Mouse (Mus musculus) liver, embryonic 16.5 days (tissue): ENCODE data around the gene Wipf2. TPM values are rescaled to one million over a fixed set of nuclear protein-coding genes. Genes with fewer than 3 reads are reported as not detected.
"Not testable (repeated sequence)": the region's sequence is repeated elsewhere in the genome, so short reads cannot be mapped to it uniquely, and the experiment has no call there.

Experiments used
- ATAC-seq: fragments of 200-750 bp; cut with Nextera tagmentation; 2 replicates; pipeline ENCODE4 v1.8.0; 2017; ENCODE audit warnings: low read depth, mild to moderate bottlenecking, moderate number of reproducible peaks, moderate library complexity
- H3K27ac ChIP-seq: fragments of 300-500 bp; sonication (generic); 2 replicates; pipeline ENCODE4 v1.5.1; 2014; ENCODE audit warnings: mild to moderate bottlenecking, low read length
- H3K27me3 ChIP-seq: fragments of 300-500 bp; sonication (generic); 2 replicates; pipeline ENCODE4 v1.6.1; 2014; ENCODE audit warnings: low read depth, low read length, mixed read lengths; ENCODE audit not compliant: control insufficient read depth, insufficient read depth
- H3K36me3 ChIP-seq: fragments of 300-500 bp; sonication (generic); 2 replicates; pipeline ENCODE4 v1.6.1; 2014; ENCODE audit warnings: mild to moderate bottlenecking; ENCODE audit not compliant: control insufficient read depth, insufficient read depth
- H3K4me1 ChIP-seq: fragments of 300-500 bp; sonication (generic); 2 replicates; pipeline ENCODE4 v1.6.1; 2014; ENCODE audit warnings: low read depth, low read length, mixed read lengths; ENCODE audit not compliant: control insufficient read depth
- H3K4me2 ChIP-seq: fragments of 300-500 bp; sonication (generic); 2 replicates; pipeline ENCODE4 v1.6.1; 2014; ENCODE audit warnings: low read depth, low read length, mixed read lengths
- H3K4me3 ChIP-seq: fragments of 300-500 bp; sonication (generic); 2 replicates; pipeline ENCODE4 v1.5.1; 2014; ENCODE audit warnings: low read depth, mild to moderate bottlenecking, low read length
- H3K9ac ChIP-seq: fragments of 300-500 bp; sonication (generic); 2 replicates; pipeline ENCODE4 v1.6.1; 2014; ENCODE audit warnings: low read depth, low read length
- H3K9me3 ChIP-seq: fragments of 300-500 bp; sonication (generic); replicated peaks from 2 replicates; pipeline ENCODE4 v1.6.1; 2016; ENCODE audit warnings: low read length; ENCODE audit not compliant: control insufficient read depth
- WGBS: fragments of 180-500 bp; shearing (Covaris S2); extraction: QIAGEN DNeasy Blood & Tissue Kit; methylation state at CpG from one replicate; pipeline ENCODE4 v1.1.7; 2014; ENCODE audit not compliant: insufficient replicate concordance; 5-methylcytosine and 5-hydroxymethylcytosine counted together
- polyA plus RNA-seq: library from polyadenylated mRNA; unstranded; fragments of >200 nt; fragmentation: Nextera tagmentation; extraction: Ambion mirVana; gene quantifications from 2 replicates; pipeline ENCODE4 v1.2.1, GENCODE M21; 2015

Wipf2 gene
- polyA plus RNA-seq, 1 experiment from 2014 or later: 1.6 TPM

DNA sequence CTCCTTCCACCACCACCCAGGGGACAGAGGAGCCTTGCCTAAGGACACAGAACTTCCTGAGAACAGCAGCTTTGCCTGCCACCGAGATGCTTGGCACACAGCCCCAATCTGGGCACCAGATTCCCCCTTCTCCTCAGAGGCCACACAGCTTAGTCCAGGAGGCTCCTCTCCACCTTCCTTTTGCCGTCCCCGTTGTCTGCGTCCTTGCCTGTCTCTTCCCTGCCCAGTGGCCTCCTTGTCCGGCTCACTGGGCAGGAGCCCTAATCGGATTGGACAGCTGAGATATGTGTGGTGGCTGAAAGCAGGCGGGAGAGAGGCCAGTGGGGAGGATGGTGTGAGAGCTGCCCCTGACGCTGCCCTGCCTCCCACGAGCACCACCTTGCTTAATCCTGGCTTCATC is 66.1 kb downstream of the Wipf2 start:
- H3K9me3 ChIP-seq: no peaks in the 10 kb centered on the region
- no peak for ATAC-seq
- no peak overlapping the region for H3K9ac ChIP-seq
- no peaks in the 10 kb centered on the region for H3K36me3 ChIP-seq
- no peak overlapping the region for H3K4me2 ChIP-seq
- peaks cover 18% of the 10 kb centered on the region for H3K27me3 ChIP-seq
- no peak overlapping the region for H3K27ac ChIP-seq
- H3K4me3 ChIP-seq: no peak overlapping the region
- 38% methylated on average over 9 of the region's 9 CpGs for WGBS
- peaks cover 13% of the 10 kb centered on the region for H3K4me1 ChIP-seq

DNA sequence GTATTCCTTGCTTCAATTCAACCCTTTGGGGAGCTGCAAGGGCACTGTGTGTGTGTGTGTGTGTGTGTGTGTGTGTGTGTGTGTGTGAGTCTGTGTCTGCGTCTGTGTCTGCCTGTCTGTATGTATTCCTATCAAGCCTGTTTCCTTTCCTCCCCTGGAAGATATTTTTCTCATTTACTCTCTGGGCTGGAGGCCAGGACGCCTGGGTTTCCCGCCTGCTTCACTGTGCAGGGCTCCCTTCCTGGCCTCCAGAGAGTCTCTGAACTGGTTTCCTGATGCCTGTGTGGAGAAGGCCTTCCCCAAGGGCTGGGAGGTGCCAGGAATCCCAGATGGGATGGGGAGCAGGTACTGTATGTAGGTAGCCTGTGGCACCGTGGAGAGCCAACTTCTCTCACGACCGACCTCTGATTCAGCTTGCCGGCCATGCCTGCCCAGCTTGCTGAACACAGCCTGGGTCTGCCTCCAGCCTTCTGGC is 66.7 kb downstream of the Wipf2 start:
- no peak overlapping the region for H3K27ac ChIP-seq
- 54% methylated on average over 7 of the region's 7 CpGs for WGBS
- no peak overlapping the region for H3K4me3 ChIP-seq
- no peak for ATAC-seq
- no peak overlapping the region for H3K9ac ChIP-seq
- H3K9me3 ChIP-seq: no peaks in the 10 kb centered on the region
- H3K4me2 ChIP-seq: no peak overlapping the region
- no peaks in the 10 kb centered on the region for H3K36me3 ChIP-seq
- peaks cover 12% of the 10 kb centered on the region for H3K4me1 ChIP-seq
- H3K27me3 ChIP-seq: peaks cover 21% of the 10 kb centered on the region

GRCm38 (mm10) chr11:98930773-98931512 is 67.5 kb downstream of the Wipf2 start:
- Histone ChIP-seq H3K9ac (no peak overlapping the region), H3K4me1 (peaks cover 5% of the 10 kb centered on the region), H3K36me3 (no peaks in the 10 kb centered on the region), H3K27me3 (peaks cover 27% of the 10 kb centered on the region), H3K4me2 (no peak overlapping the region), H3K4me3 (no peak overlapping the region), H3K9me3 (no peaks in the 10 kb centered on the region), H3K27ac (0 out of 2 replicates have a peak overlapping the region, but pooled peaks have one; percentile 2)
- WGBS: 17% methylated on average over 10 of the region's 10 CpGs
- no peak for ATAC-seq

DNA sequence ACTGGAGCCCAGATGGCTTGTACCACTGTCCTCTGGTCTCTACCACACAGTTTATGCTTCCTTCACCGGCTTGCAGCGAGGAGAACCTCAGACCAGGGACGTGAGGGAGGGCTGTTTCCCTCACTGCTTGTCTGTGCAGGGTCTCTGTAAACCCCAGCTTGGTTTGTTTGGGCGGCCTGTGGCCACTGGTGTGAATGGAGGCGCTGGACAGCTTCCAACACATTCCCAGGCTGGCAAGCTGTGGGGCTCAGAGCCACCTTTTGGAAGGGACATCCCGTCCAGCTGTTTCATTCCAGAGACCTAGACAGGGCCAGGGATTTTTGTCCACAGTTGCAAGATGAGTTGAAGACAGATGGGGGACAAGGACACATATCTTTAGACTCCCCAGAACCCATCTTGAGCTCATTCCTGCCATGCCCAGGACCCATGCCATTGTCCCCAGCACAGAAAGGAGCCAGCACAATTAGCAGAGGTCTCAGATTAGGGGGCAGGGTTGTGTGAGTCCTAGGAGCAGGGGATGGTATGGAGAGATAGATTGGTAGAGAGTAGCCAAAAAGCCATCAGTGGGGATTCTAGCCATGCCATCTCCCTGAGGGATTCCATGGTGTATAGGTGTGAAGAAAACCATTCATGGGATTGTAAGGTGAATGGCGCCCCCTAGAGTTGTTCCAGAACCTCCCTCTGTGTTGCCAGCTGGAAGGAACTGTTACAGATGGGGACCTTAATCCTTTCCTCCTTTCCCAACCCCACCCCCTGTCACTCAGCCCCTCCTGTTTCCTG is 68.3 kb downstream of the Wipf2 start:
- Histone ChIP-seq H3K9ac (no peak overlapping the region), H3K36me3 (no peaks in the 10 kb centered on the region), H3K27ac (no peak overlapping the region), H3K4me2 (no peak overlapping the region), H3K27me3 (peaks cover 35% of the 10 kb centered on the region), H3K4me3 (no peak overlapping the region), H3K4me1 (peaks cover 11% of the 10 kb centered on the region), H3K9me3 (no peaks in the 10 kb centered on the region)
- ATAC-seq: no peak
- WGBS: 26% methylated on average over 7 of the region's 7 CpGs

GRCm38 (mm10) chr11:98932293-98933091 is 69.1 kb downstream of the Wipf2 start:
- ATAC-seq: no peak
- 30% methylated on average over 19 of the region's 19 CpGs for WGBS
- Histone ChIP-seq H3K9me3 (no peaks in the 10 kb centered on the region), H3K4me3 (no peak overlapping the region), H3K9ac (no peak overlapping the region), H3K27ac (no peak overlapping the region), H3K4me1 (peaks cover 14% of the 10 kb centered on the region), H3K27me3 (peaks cover 42% of the 10 kb centered on the region), H3K4me2 (no peak overlapping the region), H3K36me3 (no peaks in the 10 kb centered on the region)

DNA sequence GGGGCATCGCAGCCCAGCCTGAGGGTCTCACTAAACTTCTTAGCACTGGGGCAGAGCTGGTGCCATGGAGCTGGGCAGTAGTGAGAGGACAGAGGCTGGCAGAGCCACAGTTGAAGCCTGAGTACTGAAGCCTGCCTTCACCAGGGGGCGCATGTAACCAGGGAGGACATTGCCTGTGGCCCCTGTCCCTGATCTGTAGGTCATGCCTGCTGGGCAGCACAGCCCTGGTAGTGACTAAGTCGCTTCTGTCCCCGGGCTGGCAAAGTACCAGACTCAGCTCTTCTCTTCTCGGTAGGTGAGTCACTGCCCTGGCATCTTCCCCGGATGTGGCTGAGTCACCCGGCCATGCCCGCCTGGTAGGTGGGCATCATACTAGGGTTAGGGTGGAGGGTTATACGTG is 69.7 kb downstream of the Wipf2 start:
- Histone ChIP-seq H3K4me2 (no peak overlapping the region), H3K27me3 (peaks cover 44% of the 10 kb centered on the region)
- ATAC-seq: no peak

DNA sequence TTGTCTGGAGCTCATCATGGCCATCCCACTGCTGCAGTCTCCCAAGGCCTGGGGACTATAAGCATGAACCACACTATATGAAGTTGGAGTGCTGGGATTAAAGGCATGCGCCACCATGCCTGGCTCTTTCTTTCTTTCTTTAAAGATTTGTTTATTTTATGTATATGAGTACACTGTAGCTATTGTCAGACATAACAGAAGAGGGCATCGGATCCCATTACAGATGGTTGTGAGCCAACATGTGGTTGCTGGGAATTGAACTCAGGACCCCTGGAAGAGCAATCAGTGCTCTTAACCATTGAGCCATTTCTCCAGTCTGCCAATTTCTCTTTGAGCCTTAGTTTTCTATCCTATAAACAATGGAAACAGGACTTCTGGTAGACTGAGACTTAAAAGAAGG is 70.4 kb downstream of the Wipf2 start:
- not testable (repeated sequence) for H3K4me2 ChIP-seq, ATAC-seq, H3K36me3 ChIP-seq, H3K9ac ChIP-seq, H3K4me3 ChIP-seq, H3K9me3 ChIP-seq, H3K27ac ChIP-seq
- Histone ChIP-seq H3K27me3 (peaks cover 47% of the 10 kb centered on the region), H3K4me1 (peaks cover 25% of the 10 kb centered on the region)
- 76% methylated on average over 2 of the region's 2 CpGs for WGBS

More for the DNA sequence above, 69.7 kb downstream of the Wipf2 start:
- Histone ChIP-seq H3K9me3 (no peaks in the 10 kb centered on the region), H3K4me3 (no peak overlapping the region), H3K9ac (no peak overlapping the region), H3K36me3 (no peaks in the 10 kb centered on the region), H3K27ac (no peak overlapping the region), H3K4me1 (peaks cover 19% of the 10 kb centered on the region)
- WGBS: 39% methylated on average over 9 of the region's 9 CpGs

- peaks cover 29% of the 10 kb centered on the region for H3K4me1 ChIP-seq
- no peak overlapping the region for H3K27ac ChIP-seq
- peaks cover 52% of the 10 kb centered on the region for H3K27me3 ChIP-seq
Measured at GRCm38 (mm10) chr11:98934367-98934766, 70.9 kb downstream of the Wipf2 start.

More at GRCm38 (mm10) chr11:98934367-98934766, 70.9 kb downstream of the Wipf2 start:
- H3K4me3 ChIP-seq: no peak overlapping the region
- no peak for ATAC-seq
- H3K36me3 ChIP-seq: no peaks in the 10 kb centered on the region
- H3K9me3 ChIP-seq: no peaks in the 10 kb centered on the region
- no peak overlapping the region for H3K9ac ChIP-seq
- 60% methylated on average over 3 of the region's 3 CpGs for WGBS
- no peak overlapping the region for H3K4me2 ChIP-seq
